Mouse (Mus musculus): ENCODE data around the gene Adh1.

DNA sequence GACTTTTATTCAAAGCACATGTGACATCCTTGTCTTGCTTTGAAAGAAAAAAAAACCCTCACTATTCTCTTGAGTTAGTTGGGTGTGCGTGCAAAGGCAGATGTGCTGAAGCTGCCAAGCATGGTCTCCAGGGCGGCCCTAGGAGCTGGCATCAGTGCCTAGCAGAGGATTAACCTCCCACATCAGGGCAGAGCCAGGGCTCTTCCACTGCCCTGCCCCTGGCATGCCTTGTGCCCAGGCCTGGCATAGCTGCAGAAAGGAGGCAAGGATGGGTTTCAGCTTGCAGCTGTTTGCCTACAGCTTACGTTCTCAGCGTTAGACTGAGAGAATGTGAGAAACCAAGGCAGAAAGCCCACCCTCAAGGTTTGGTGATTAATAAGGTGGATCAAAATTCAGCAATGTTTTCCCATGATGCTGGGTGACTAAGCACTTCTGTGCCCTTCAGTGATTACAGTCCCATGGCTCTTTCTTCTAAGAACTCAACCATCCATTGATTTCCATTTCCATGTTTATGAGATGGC, 48.3 kb upstream of the Adh1 start:
- no peak for TF ChIP-seq TAL1 (IDR thresholded peaks at IDR 0.05; ENCODE audit: low read length)
- no peak for TF ChIP-seq GATA1 (IDR thresholded peaks at IDR 0.05; ENCODE audit: low read length)
